Mouse (Mus musculus): ENCODE results near the gene Gm4846.
A peak's percentile ranks its signal among the peaks of the same experiment; 100 is the strongest.
"Not testable (repeated sequence)": the region's sequence is repeated elsewhere in the genome, so short reads cannot be mapped to it uniquely, and the experiment has no call there.

The Gm4846 gene

DNA sequence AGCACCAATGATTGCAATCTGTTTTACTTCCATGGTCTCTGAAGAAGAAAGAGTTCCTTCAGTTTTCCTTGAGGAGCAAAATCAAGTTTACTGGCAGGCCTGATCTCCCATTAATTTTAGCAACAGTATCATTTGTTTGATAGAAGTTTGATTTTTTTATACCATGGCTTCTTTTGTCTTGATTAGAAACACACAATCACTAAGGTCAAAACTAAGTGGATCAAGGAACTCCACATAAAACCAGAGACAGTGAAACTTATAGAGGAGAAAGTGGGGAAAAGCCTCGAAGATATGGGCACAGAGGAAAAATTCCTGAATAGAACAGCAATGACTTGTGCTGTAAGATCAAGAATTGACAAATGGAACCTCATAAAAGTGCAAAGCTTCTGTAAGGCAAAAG, at the start of gene Gm4846:
TSS of gene Gm4846 (minus strand) at position 101 of the 400 bp plus-strand sequence.
- DNase-seq: not testable (repeated sequence)

DNA sequence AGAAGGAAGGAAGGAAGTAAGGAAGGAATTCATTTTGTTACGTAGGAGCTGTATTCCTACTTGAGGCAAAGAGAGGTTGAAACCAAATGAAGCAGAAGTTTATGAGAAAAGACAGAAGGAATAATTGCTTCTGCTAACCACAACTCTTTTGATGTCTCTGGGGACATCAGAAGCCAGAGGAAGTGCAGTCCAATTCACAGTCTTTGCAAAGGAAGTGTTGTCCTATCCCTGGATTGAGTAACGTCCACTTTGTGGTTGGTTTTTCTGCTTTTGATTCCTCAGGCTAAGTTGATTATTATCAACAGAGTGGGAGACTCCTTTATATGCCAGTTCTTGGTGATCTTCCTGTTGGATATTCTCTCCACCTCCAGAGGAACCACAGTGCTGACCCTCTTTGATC, 34.1 kb upstream of the Gm4846 start:
- DNase-seq: not testable (repeated sequence)

DNA sequence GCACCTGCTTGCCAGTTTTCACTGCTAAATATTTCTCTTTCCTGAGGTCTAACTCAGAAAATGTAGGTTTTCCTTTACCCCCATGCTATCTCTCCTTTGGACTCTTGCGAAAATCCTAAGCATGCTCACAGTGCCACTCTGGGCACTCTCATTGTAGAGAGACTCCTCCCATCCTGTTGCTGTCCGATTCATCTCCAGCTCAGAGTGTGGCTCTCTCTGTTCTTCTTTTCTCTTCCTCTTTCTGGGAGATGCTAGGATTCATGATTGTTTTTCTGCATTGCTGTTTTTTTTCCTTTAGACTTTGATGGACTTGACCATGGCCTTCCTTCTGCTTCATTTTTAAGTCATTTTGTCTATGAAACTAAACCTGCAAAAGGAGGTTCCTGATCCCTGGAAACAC, 27.3 kb upstream of the Gm4846 start:
- not testable (repeated sequence) for DNase-seq

DNA sequence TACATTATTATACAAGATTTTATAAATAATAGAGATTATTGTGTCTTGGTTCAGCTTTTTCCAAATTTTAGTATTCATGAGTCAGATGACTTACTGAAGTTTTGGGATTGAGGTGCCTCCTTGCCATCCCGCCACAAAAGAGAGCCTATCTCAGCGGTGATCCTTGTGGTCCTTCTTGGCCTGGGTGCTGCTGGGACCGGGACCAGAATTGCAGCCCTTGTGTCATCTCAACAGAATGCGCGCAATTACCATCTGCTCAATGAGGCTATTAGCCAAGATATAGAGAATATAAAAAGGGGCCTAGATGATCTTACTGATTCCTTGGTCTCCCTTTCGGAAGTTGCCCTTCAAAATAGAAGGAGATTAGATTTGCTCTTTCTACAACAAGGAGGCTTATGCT, 22.2 kb upstream of the Gm4846 start:
- DNase-seq: peak; percentile 33

DNA sequence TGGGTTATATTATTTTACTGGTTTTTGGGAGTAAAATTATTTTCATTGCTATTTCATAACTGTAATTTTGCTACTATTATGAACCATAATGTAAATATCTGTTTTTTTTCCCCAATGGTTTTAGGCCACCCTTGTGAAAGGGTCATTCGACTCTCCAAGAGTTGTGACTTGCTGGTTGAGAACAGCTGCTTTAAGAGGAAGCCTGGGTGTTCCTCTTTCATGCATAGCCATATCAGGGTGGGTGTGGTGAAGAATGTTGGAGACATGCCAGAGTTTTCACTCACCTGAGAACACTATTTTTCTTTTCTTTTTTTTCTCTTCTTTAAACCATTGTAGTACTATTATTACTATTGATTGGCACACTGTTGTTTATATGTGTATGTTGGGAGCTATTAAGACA, 19.2 kb upstream of the Gm4846 start:
- DNase-seq: no peak

DNA sequence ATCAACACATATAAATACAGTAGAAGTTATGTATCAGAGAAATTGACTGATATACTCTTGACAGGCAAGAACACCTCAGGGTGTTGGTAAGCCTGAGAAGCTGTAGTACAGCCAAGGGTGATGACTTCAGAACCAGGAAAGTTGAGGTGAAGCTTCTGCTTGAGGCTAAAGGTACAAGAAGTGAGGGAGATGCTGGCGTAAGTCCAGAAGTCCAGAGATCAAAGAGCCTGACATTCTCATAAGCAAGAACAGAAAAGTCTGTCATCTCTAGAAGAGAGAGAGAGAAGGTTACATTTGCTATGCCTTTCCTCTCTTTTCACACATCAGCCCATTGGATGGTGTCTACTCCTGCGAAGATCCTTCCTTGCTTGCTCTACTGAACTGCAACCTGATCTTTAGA, 6.8 kb upstream of the Gm4846 start:
- not testable (repeated sequence) for DNase-seq

DNA sequence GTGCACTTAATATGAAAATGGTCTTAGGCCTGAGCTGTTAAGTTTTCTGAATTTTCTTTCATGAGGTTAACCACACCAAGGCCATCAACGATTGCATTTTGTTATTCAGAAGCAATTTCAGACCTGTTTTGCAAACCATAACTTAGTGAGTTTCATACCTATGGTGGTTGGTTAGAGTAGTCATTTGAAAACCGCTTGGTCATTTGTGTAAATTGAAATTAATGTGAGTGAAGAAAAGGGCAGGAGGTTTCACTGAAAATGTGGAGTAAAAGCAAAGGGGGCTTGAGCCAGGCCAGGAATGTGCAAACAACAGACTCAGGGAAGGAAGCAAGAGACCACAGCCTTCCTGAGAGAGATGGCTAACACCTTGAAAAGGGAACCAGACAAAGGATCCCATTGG, 17.9 kb downstream of the Gm4846 start:
- DNase-seq: no peak

DNA sequence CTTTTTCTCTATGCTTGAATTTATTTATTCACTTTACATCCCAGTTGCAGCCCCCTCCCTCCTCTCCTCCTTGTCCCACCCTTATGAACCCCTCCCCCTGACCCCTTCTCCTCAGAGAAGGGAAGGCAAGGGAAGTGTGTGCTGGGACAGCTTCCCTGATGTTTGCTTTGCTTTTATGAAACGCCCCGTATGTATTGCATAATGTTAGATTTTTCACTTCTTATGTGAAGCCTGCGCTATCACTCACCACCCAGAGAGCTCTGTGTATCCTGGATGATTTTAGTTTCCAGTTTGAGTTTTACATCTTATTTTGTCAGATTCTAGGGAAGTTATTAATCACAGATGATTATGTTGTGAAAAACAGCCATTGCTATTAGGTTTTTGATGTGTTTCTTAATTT, 30.2 kb downstream of the Gm4846 start:
- no peak for DNase-seq

DNA sequence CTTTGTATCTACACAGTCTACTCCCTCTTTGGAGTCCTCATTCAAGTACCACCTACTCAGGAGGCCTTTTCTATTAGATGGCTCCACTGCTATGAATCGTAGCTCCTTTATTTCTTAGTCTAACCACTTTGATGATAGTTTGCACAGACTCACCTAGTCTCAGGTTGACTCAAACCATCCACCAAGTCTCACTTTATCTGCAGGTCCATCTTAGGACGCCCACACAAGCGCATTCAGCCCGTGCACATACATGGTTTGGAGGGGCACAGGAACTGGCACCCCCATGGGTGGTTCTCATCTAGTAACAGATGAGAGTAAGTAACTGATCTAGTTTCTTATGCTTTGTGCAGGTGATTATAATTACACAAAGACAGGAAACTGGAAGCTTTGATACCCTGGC, 34.8 kb downstream of the Gm4846 start:
- no peak for DNase-seq

DNA sequence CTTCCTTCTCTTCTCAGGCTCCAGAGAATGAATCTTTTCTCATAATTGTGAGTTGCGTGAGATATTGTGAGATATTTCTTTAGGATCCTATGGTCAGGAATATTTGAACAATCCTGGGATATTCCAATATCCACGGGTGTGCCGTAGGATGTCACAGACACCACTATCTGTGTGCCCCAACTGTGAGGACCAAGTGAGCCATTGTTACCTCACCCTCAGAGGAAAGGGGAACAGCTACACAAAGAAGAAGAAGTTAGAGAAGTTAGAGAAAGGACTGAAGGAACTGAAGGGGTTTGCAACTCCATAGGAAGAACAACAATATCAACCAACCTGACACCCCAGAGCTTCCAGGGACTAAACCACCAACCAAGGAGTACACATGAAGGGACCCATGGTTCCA, 55.4 kb downstream of the Gm4846 start:
- no peak for DNase-seq

DNA sequence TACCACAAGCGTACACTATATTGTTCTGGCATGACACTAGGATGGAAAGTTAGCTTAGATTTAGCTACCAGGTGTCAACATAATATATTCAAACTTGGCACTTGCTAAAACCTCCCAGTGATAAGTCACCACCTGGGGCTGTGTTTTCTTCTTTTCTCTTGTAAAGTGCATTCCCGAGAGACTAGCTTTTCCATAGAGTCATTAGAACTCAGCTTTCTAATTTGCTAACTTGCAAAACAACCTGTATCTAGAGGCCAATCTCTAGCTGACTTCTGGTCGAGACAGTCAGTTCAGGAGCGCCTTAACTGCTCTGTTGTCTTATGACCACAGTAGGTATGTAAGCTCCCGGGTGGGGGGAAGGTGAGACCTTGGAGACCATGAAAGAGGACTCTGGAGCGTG, 58.0 kb downstream of the Gm4846 start:
- no peak for DNase-seq
